Mouse (Mus musculus): ENCODE data around the gene Gucy1a1.

Gucy1a1 gene

GRCm38 (mm10) chr3:82074201-82074851 lies 71.3 kb downstream of the Gucy1a1 start, which contains the start of gene Gucy1b1:
Gene Gucy1b1 (minus strand): TSS chr3:82074689.
- peak; percentile 94 to 96 for DNase-seq (ENCODE audit: low spot score in 2 of 2)

GRCm38 (mm10) chr3:82073741-82074181 lies 71.8 kb downstream of the Gucy1a1 start:
- peak; percentile 84 to 87 for DNase-seq (ENCODE audit: low spot score in 2 of 2)

GRCm38 (mm10) chr3:82067830-82068229 lies 77.8 kb downstream of the Gucy1a1 start:
- DNase-seq (ENCODE audit: low spot score in 2 of 2) = no peak

GRCm38 (mm10) chr3:82061402-82062180 lies 84.0 kb downstream of the Gucy1a1 start:
- DNase-seq (ENCODE audit: low spot score in 2 of 2) = no peak

GRCm38 (mm10) chr3:82057201-82057600 lies 88.4 kb downstream of the Gucy1a1 start:
- no peak for DNase-seq (ENCODE audit: low spot score in 2 of 2)

- DNase-seq (ENCODE audit: low spot score in 2 of 2) = no peak
Observed at GRCm38 (mm10) chr3:82054283-82054974, 91.2 kb downstream of the Gucy1a1 start.

- DNase-seq (ENCODE audit: low spot score in 2 of 2) = no peak
Observed at GRCm38 (mm10) chr3:82052029-82052428, 93.6 kb downstream of the Gucy1a1 start.

- DNase-seq (ENCODE audit: low spot score in 2 of 2) = peak; percentile 47 to 62
Observed at GRCm38 (mm10) chr3:82051468-82051867, 94.1 kb downstream of the Gucy1a1 start.

- no peak for DNase-seq (ENCODE audit: low spot score in 2 of 2)
Observed at GRCm38 (mm10) chr3:82048681-82049080, 96.9 kb downstream of the Gucy1a1 start.

- DNase-seq (ENCODE audit: low spot score in 2 of 2) = no peak
Observed at GRCm38 (mm10) chr3:82048078-82048477, 97.5 kb downstream of the Gucy1a1 start.

- peak; percentile 63 to 72 for DNase-seq (ENCODE audit: low spot score in 2 of 2)
Observed at GRCm38 (mm10) chr3:82047100-82047753, 98.4 kb downstream of the Gucy1a1 start.

GRCm38 (mm10) chr3:82046087-82046486 lies 99.5 kb downstream of the Gucy1a1 start:
- peak; percentile 68 to 75 for DNase-seq (ENCODE audit: low spot score in 2 of 2)

- no peak for DNase-seq (ENCODE audit: low spot score in 2 of 2)
Observed at GRCm38 (mm10) chr3:82044902-82045301, 100.7 kb downstream of the Gucy1a1 start.

- no peak for DNase-seq (ENCODE audit: low spot score in 2 of 2)
Observed at GRCm38 (mm10) chr3:82043676-82044075, 101.9 kb downstream of the Gucy1a1 start.

All from right cerebral cortex, postnatal 10 days (tissue).